Mouse (Mus musculus) stomach, postnatal 0 days (tissue): ENCODE measurements around the gene Tenm4.

Experiments
- CTCF ChIP-seq: IDR thresholded peaks from 2 replicates; pipeline ENCODE4 v1.5.1; 2016; ENCODE audit warnings: antibody characterized with exemption, low read depth, mild to moderate bottlenecking, moderate library complexity
- EP300 ChIP-seq: optimal IDR thresholded peaks from 2 replicates; pipeline ENCODE3; 2016; ENCODE audit warnings: antibody characterized with exemption

GRCm38 (mm10) chr7:96492696-96493095 is 321.6 kb downstream of the Tenm4 start:
- TF ChIP-seq CTCF (no peak), EP300 (no peak)
